Mouse (Mus musculus) small intestine, adult 2 months (tissue): ENCODE data around the gene Xpnpep1. TPM values are rescaled to one million over a fixed set of nuclear protein-coding genes. Genes with fewer than 3 reads are reported as not detected.
A peak's percentile ranks its signal among the peaks of the same experiment; 100 is the strongest.

Experiments
- H3K27ac ChIP-seq: fragments of 200-500 bp; 2 replicates; pipeline ENCODE4 v1.5.1; 2012; ENCODE audit warnings: low read depth, low read length, control low read depth, inconsistent platforms; ENCODE audit not compliant: insufficient read depth
- H3K27me3 ChIP-seq: fragments of 200-500 bp; 2 replicates; pipeline ENCODE4 v1.6.1; 2012; ENCODE audit warnings: mild to moderate bottlenecking, moderate library complexity, low read length, inconsistent platforms; ENCODE audit not compliant: control insufficient read depth, insufficient read depth
- H3K36me3 ChIP-seq: fragments of 200-500 bp; 2 replicates; pipeline ENCODE4 v1.6.1; 2012; ENCODE audit warnings: mild to moderate bottlenecking, low read length, control low read depth, inconsistent platforms; ENCODE audit not compliant: control insufficient read depth, insufficient read depth
- H3K4me1 ChIP-seq: fragments of 200-500 bp; 2 replicates; pipeline ENCODE4 v1.6.1; 2012; ENCODE audit warnings: low read length, inconsistent platforms, mixed read lengths; ENCODE audit not compliant: control insufficient read depth, insufficient read depth, insufficient read length
- H3K4me3 ChIP-seq: fragments of 200-500 bp; 2 replicates; pipeline ENCODE4 v1.5.1; 2012; ENCODE audit warnings: low read depth, mild to moderate bottlenecking, control low read depth, inconsistent platforms, low read length, moderate library complexity
- CTCF ChIP-seq: fragments of 200-500 bp; IDR thresholded peaks from 2 replicates; pipeline ENCODE4 v1.5.1; 2012; ENCODE audit warnings: low read depth, mild to moderate bottlenecking, control low read depth, inconsistent platforms, low read length, moderate library complexity, mixed read lengths; ENCODE audit not compliant: insufficient replicate concordance, insufficient read length; ENCODE audit errors: extremely low read depth
- POLR2A ChIP-seq: fragments of 200-500 bp; IDR thresholded peaks from 2 replicates; pipeline ENCODE4 v1.6.1; 2012; ENCODE audit warnings: low read depth, mild to moderate bottlenecking, control low read depth, inconsistent platforms, low read length, moderate library complexity
- WGBS: fragments of 180-500 bp; shearing (Covaris S2); methylation state at CpG from one replicate; pipeline ENCODE4 v1.1.7; 2018; 5-methylcytosine and 5-hydroxymethylcytosine counted together
- polyA plus RNA-seq: library from polyadenylated mRNA; depleted of rRNA; stranded (reverse); fragments of >200 nt; gene quantifications from 2 replicates; pipeline ENCODE4 v1.2.3, GENCODE M21; 2012

Gene Xpnpep1
- polyA plus RNA-seq, 1 experiment = 477 TPM

DNA sequence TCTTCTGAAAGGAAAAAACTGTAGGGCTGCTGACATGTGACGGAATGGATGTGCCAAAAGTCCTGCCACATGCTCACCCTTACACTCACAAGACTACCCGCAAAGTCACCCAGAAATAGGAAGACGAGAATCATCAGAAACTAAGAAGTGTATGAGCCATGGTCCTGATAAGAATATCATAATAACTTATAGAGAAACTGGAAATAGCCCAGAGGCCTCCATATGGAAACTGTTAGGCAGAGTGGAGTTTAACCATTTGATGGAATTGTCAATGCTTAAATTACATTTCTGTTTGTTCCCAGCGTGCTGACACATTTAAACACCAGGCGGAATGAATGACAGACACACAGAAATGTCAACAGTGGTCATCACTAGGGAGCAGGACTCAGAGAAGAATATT is 31.1 kb downstream of the Xpnpep1 start:
- WGBS = 86% methylated on average over 5 of the region's 5 CpGs
- H3K4me1 ChIP-seq = peaks cover 4% of the 10 kb centered on the region; the same call in 1 of the 2 replicates
- H3K36me3 ChIP-seq = peaks cover 93% of the 10 kb centered on the region
- H3K4me3 ChIP-seq = no peak overlapping the region
- H3K27ac ChIP-seq = peak overlapping the region; percentile 12; the same call in 1 of the 2 replicates
- no peak for TF ChIP-seq POLR2A
- no peak for TF ChIP-seq CTCF
- no peaks in the 10 kb centered on the region for H3K27me3 ChIP-seq

DNA sequence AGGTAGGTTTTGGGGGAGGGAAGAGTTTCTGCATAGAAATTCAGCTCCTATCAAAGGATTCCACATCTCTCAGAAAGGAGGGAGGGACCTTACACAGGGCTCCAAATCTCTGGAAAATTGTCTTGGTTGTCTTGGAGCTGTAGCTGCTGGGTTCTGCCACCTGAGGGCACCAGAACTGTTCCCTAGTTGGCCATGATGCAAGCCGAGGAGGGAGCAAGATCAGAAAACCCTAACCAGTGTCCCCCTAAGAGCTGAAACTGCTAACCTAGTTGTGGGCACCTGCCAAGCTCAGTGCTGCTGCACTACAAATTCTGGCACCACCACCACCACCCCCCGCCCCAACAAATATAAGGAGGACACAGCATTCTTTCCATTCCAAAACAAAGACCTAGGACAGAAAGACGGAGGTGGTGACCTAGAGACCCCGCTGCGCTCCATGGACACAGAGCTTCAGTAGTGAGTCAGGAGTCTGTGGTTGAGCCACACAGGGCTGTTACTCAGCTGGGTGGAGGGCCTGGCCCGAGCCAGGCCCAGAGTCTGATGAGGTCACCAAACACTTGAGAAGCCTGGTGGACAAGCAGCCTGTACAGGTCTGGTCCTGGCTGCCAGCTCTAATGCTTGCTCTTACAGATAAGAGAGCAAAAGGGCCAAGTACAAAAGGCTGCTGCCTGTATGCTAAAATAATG is 31.9 kb downstream of the Xpnpep1 start:
- Histone ChIP-seq H3K27me3 (no peaks in the 10 kb centered on the region), H3K36me3 (peaks cover 93% of the 10 kb centered on the region), H3K4me1 (peaks cover 4% of the 10 kb centered on the region; the same call in 1 of the 2 replicates), H3K27ac (no peak overlapping the region), H3K4me3 (no peak overlapping the region)
- TF ChIP-seq CTCF = peak; percentile 70; the same call in 1 of the 2 replicates
- TF ChIP-seq POLR2A = no peak
- 50% methylated on average over 6 of the region's 6 CpGs for WGBS

DNA sequence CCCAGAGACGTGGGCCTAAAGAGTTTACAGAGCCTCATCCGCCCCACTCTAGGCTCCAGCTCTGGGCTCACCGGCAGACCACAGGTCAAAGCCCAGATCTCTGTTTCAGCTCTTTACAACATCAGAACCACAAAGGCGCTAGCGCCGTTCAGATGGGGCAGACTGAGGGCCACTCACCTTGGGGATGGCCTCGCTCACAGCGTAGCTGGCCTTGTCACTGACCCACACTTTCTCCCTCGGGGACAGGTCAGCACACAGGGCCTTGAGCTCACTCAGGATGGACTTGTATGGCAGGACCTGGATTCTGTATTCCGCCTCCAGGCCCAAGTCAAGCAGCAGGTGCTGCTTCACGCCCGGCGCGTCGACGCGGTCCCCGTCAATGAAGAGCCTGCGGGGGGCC is 34.0 kb downstream of the Xpnpep1 start:
- no peak overlapping the region for H3K4me3 ChIP-seq
- peaks cover 93% of the 10 kb centered on the region for H3K36me3 ChIP-seq
- no peak for TF ChIP-seq POLR2A
- no peak for TF ChIP-seq CTCF
- H3K27me3 ChIP-seq = no peaks in the 10 kb centered on the region
- H3K4me1 ChIP-seq = no peaks in the 10 kb centered on the region
- WGBS = 98% methylated on average over 19 of the region's 19 CpGs
- H3K27ac ChIP-seq = no peak overlapping the region

DNA sequence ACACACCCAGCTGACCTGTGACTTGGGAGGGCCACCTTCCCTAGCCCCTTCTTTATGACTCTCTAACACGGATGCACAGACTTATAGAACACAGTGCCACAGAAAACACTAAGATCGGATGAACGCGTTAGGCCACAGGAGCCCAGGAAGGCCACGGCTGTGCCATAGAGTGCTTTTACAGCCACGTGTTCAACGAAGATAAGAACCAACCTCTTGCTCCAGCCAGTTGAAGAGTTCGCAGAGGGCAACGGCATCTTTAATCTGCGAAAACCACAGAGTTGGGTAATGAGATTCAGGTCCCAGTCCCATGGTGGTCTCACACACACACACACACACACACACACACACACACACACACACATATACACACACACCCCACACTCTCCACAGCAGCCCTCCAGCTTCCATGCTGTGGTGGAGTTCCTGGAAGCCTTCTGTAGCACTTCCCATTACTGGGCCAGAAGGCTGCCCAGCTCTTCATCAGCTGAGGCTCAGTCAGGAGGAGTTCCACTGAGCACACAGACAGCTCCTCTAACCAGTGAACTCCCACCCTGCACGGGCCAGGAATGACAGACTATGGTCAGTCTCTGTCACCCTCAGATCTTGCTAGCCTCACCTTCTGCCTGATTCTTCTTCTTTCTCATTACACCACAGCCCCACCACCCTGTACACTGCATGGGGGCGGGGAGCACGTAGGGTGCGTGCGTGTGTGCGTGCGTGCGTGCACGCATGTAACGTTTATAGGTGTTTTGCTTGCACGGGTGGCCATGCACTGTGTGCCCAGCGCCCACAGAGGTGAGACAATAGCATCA is 36.3 kb downstream of the Xpnpep1 start:
- 87% methylated on average over 22 of the region's 22 CpGs for WGBS
- peaks cover 92% of the 10 kb centered on the region for H3K36me3 ChIP-seq

DNA sequence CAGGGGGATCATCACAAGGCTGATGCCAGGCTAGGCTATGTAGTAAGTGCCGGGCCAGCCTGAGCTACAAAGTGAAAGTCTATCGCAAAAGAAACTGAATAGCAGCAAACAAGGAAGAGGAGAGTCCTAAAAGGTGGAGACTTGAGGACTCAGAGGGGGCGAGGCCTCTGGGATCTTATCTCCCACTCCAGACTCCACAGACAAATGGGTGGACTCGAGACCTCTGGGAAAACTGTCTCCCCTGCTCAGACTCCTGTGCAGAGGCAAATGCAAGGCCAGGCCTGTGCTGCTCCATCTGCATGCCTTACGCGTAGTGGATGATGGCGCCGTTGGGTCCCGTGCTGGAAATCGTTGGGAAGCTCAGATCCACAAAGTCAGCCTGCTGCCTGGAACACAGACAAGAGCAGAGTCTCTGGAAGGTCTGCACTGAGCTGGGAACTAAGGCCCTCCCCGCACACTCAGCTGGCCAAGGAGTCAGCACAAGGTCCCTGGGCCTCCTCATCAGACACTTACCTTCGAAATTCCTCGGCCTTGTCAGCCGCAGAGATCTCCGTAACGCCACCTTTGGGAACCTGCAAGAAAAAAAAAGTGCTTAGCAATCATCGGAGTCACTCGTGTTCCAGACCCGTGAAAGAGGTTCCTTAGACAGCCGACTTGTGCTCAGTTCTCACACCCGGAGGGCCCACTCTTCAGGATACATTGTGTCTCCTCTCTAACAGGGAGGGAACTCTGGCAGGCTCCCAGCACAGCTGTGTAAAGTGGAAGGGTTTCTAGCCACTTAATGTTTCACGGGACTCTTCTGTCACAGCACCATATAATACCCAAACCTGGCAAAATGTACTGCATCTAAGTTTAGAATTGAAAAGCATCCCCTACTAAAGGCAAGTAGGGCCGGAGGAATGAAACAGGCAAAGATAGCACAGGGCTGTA is 37.6 kb downstream of the Xpnpep1 start:
- H3K36me3 ChIP-seq = peaks cover 93% of the 10 kb centered on the region
- H3K4me3 ChIP-seq = no peak overlapping the region
- WGBS = 85% methylated on average over 23 of the region's 23 CpGs
- no peak overlapping the region for H3K27ac ChIP-seq
- no peak for TF ChIP-seq CTCF
- TF ChIP-seq POLR2A = no peak
- no peaks in the 10 kb centered on the region for H3K4me1 ChIP-seq
- H3K27me3 ChIP-seq = no peaks in the 10 kb centered on the region

More for the DNA sequence above, 36.3 kb downstream of the Xpnpep1 start:
- Histone ChIP-seq H3K4me1 (no peaks in the 10 kb centered on the region), H3K4me3 (no peak overlapping the region), H3K27me3 (no peaks in the 10 kb centered on the region), H3K27ac (no peak overlapping the region)
- TF ChIP-seq POLR2A = no peak
- TF ChIP-seq CTCF = no peak

DNA sequence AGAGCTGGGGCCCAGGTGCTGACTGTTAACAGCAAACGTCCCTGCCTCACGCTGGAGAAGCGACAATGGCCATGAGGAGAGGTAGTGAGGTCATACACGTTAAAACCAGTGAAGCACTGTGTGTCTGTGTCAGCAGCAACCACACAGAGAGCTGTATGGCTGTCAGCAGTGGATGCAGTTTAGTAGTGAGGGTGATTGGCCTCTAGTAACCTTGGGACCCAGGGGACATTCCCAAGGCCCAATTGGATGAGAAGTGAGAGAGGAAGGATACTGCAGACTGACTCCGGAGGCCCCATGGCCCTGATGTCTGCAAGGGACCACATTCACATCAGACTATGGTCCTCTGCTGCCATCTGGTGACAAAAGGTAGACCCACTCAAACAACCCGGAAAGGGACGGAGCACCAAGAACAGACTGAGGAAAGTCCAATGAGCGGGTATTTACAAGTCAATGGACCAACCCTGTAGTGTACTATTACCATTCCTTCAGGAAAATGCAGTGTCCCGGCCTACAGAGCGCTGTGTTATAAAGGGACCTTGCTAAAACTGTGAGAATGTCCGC is 47.1 kb downstream of the Xpnpep1 start:
- peak; percentile 41; the same call in 1 of the 2 replicates for TF ChIP-seq CTCF
- TF ChIP-seq POLR2A = no peak
- WGBS = 68% methylated on average over 11 of the region's 11 CpGs
- Histone ChIP-seq H3K27me3 (no peaks in the 10 kb centered on the region), H3K4me1 (no peaks in the 10 kb centered on the region), H3K36me3 (peaks cover 68% of the 10 kb centered on the region), H3K4me3 (no peak overlapping the region), H3K27ac (no peak overlapping the region)
